Mouse (Mus musculus) left cerebral cortex, postnatal 14 days (tissue): ENCODE measurements around the gene Fancd2. TPM values are rescaled to one million over a fixed set of nuclear protein-coding genes. Genes with fewer than 3 reads are reported as not detected.

ENCODE experiments used
- DNase-seq, 2 experiments: peaks; one replicate each; pipeline ENCODE4 v3.0.0; 2021 to 2022; ENCODE audit warnings: low spot score in 2 of 2, mixed read lengths in 1 of 2
- intact Hi-C: fragments of 180-260 bp; cut with DNase I; formaldehyde crosslinking; loops from one replicate; pipeline ENCODE4 v1.15.1; 2025
- long read RNA-seq, 2 experiments: library from polyadenylated mRNA; stranded (forward); transcript quantifications; one replicate each; pipeline ENCODE4 v2.0.0; 2021
- total RNA-seq, 2 experiments: library from RNA; stranded (reverse); gene quantifications; 2 replicates each; pipeline ENCODE4 v1.2.3; 2021

The Fancd2 gene
- total RNA-seq = 1 to 10 TPM; 2.2 to 3.2 TPM
- long read RNA-seq, experiment 1, partial matches to known transcripts = 4 of 5 reads
- long read RNA-seq, experiment 1, other reads (novel, unspliced or antisense) = 1 of 5 reads
- long read RNA-seq, experiment 2, partial matches to known transcripts = 1 of 5 reads
- long read RNA-seq, experiment 2, other reads (novel, unspliced or antisense) = 4 of 5 reads

GRCm38 (mm10) chr6:113530932-113531839, at the start of gene Fancd2, which contains the start of gene Emc3:
Gene Fancd2 (plus strand): TSS chr6:113531682.
Gene Emc3 (minus strand): TSS chr6:113531652.
- intact Hi-C loops = no loop called here
- DNase-seq = peak; percentile 87 to 95

GRCm38 (mm10) chr6:113482477-113483099, 48.9 kb upstream of the Fancd2 start:
- DNase-seq = peak; percentile 45 to 50
- intact Hi-C loops = no loop called here

GRCm38 (mm10) chr6:113483100-113483615, 48.3 kb upstream of the Fancd2 start, which contains the start of gene Creld1:
Gene Creld1 (plus strand): TSS chr6:113483297.
- intact Hi-C loops = no loop called here

GRCm38 (mm10) chr6:113483729-113484128, 47.8 kb upstream of the Fancd2 start:
- DNase-seq = no peak
- intact Hi-C loops = no loop called here

More at GRCm38 (mm10) chr6:113483100-113483615, 48.3 kb upstream of the Fancd2 start, which contains the start of gene Creld1:
- DNase-seq = peak; percentile 94 to 96

- DNase-seq = no peak
- intact Hi-C loops = no loop called here
These were observed 44.3 kb upstream of the Fancd2 start for GRCm38 (mm10) chr6:113487125-113487576.

- intact Hi-C loops = no loop called here
- no peak for DNase-seq
These were observed 42.1 kb upstream of the Fancd2 start for GRCm38 (mm10) chr6:113489410-113489809.

- intact Hi-C loops = no loop called here
These were observed 39.2 kb upstream of the Fancd2 start for GRCm38 (mm10) chr6:113492101-113492864.

GRCm38 (mm10) chr6:113494258-113494788, 37.2 kb upstream of the Fancd2 start:
- peak; percentile 75 for DNase-seq
- intact Hi-C loops = no loop called here

More at GRCm38 (mm10) chr6:113492101-113492864, 39.2 kb upstream of the Fancd2 start:
- peak; percentile 51 to 59 for DNase-seq

- intact Hi-C loops = no loop called here
- DNase-seq = no peak
These were observed 36.3 kb upstream of the Fancd2 start for GRCm38 (mm10) chr6:113495071-113495675.

- DNase-seq = no peak
- intact Hi-C loops = no loop called here
These were observed 32.1 kb upstream of the Fancd2 start for GRCm38 (mm10) chr6:113499346-113499745.

- DNase-seq = peak; percentile 78 to 85
- intact Hi-C loops = loop anchor here (5.0 kb wide), 1 partner anchor 106 kb away; no protein-coding TSS in a partner anchor
These were observed 29.9 kb upstream of the Fancd2 start, which contains the start of gene Prrt3 for GRCm38 (mm10) chr6:113501388-113502084. Gene Prrt3 (minus strand): TSS chr6:113501931.

GRCm38 (mm10) chr6:113502801-113503200, 28.7 kb upstream of the Fancd2 start:
- intact Hi-C loops = loop anchor here (5.0 kb wide), 1 partner anchor 104 kb away; no protein-coding TSS in a partner anchor
- DNase-seq = no peak

- no peak for DNase-seq
- intact Hi-C loops = no loop called here
These were observed 25.8 kb upstream of the Fancd2 start for GRCm38 (mm10) chr6:113505689-113506088.

- intact Hi-C loops = no loop called here
- DNase-seq = no peak
These were observed 24.4 kb upstream of the Fancd2 start for GRCm38 (mm10) chr6:113507130-113507529.

- intact Hi-C loops = no loop called here
- no peak for DNase-seq
These were observed 23.1 kb upstream of the Fancd2 start for GRCm38 (mm10) chr6:113508272-113508946.

- DNase-seq = no peak
- intact Hi-C loops = no loop called here
These were observed 22.6 kb upstream of the Fancd2 start for GRCm38 (mm10) chr6:113508947-113509280.

GRCm38 (mm10) chr6:113513944-113514343, 17.5 kb upstream of the Fancd2 start:
- intact Hi-C loops = loop anchor here (10.0 kb wide), 1 partner anchor 201 kb away; the partner anchor contains the start of gene Ghrl
- no peak for DNase-seq
